Mouse (Mus musculus): ENCODE measurements around the gene Sh3pxd2a. TPM values are rescaled to one million over a fixed set of nuclear protein-coding genes. Genes with fewer than 3 reads are reported as not detected.

Gene Sh3pxd2a
- polyA plus RNA-seq, 1 experiment from 2014 or later = 1.7 TPM

- DNase-seq (ENCODE audit: low spot score) = no peak
- 79% methylated on average over 10 of the region's 10 CpGs for WGBS
- Histone ChIP-seq H3K4me1 (peaks cover 77% of the 10 kb centered on the region), H3K4me3 (no peak overlapping the region), H3K27me3 (ENCODE audit: low read depth, poor library complexity, severe bottlenecking) (peaks cover 42% of the 10 kb centered on the region), H3K9me3 (replicated peaks) (no peaks in the 10 kb centered on the region), H3K36me3 (no peaks in the 10 kb centered on the region), H3K27ac (replicated peaks) (no peak overlapping the region)
These were observed 12.6 kb downstream of the Sh3pxd2a start for GRCm38 (mm10) chr19:47451476-47452113.

GRCm38 (mm10) chr19:47450261-47451137, 13.7 kb downstream of the Sh3pxd2a start:
- 18% methylated on average over 8 of the region's 8 CpGs for WGBS
- no peaks in the 10 kb centered on the region for H3K36me3 ChIP-seq
- H3K9me3 ChIP-seq (replicated peaks) = no peaks in the 10 kb centered on the region
- H3K4me1 ChIP-seq = peaks cover 81% of the 10 kb centered on the region
- peaks cover 38% of the 10 kb centered on the region for H3K27me3 ChIP-seq (ENCODE audit: low read depth, poor library complexity, severe bottlenecking)
- DNase-seq (ENCODE audit: low spot score) = no peak
- H3K27ac ChIP-seq (replicated peaks) = peak overlapping the region; percentile 28
- H3K4me3 ChIP-seq = no peak overlapping the region

- Histone ChIP-seq H3K27me3 (ENCODE audit: low read depth, poor library complexity, severe bottlenecking) (peaks cover 30% of the 10 kb centered on the region), H3K9me3 (replicated peaks) (no peaks in the 10 kb centered on the region), H3K36me3 (no peaks in the 10 kb centered on the region), H3K4me1 (peaks cover 87% of the 10 kb centered on the region), H3K4me3 (no peak overlapping the region), H3K27ac (replicated peaks) (0 out of 2 replicates have a peak overlapping the region, but pooled peaks have one; percentile 28)
- WGBS = 60% methylated on average over 4 of the region's 4 CpGs
- no peak for DNase-seq (ENCODE audit: low spot score)
These were observed 14.5 kb downstream of the Sh3pxd2a start for GRCm38 (mm10) chr19:47449513-47450227.

- Histone ChIP-seq H3K27me3 (ENCODE audit: low read depth, poor library complexity, severe bottlenecking) (peaks cover 20% of the 10 kb centered on the region; the same call in 1 of the 2 replicates), H3K9me3 (replicated peaks) (no peaks in the 10 kb centered on the region), H3K4me1 (peaks cover 88% of the 10 kb centered on the region), H3K4me3 (no peak overlapping the region), H3K27ac (replicated peaks) (no peak overlapping the region; the same call in 1 of the 2 replicates), H3K36me3 (no peaks in the 10 kb centered on the region)
- DNase-seq (ENCODE audit: low spot score) = no peak
- 81% methylated on average over 14 of the region's 14 CpGs for WGBS
These were observed 15.5 kb downstream of the Sh3pxd2a start for GRCm38 (mm10) chr19:47448618-47449151.

DNA sequence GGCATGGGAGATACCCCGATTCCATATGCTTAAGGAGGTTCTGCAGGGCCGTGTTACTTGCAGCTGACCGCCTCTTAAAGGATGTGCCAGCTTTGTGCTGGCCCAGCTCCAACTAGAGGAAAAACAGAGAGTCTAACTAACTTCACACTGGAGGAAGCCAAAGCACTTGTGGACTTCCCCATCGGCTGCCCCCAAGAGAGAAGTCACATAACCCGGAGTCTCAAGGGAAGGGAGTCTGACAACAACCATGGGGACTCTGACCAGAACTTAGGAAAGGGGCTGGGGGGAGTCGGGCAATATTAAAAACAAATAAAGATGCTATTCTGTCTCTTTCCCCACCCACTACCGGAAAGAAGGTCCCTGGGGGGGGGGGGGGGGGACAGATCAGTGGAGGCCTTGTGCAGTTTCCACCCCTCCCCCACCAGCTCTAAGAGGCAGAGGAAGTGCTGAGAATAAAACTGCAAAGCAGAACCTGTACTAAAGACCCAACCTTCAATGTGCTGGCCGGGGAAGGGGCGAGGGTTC, 17.3 kb downstream of the Sh3pxd2a start:
- Histone ChIP-seq H3K27me3 (ENCODE audit: low read depth, poor library complexity, severe bottlenecking) (peaks cover 16% of the 10 kb centered on the region; the same call in 1 of the 2 replicates), H3K4me1 (peaks cover 90% of the 10 kb centered on the region), H3K36me3 (no peaks in the 10 kb centered on the region), H3K9me3 (replicated peaks) (no peaks in the 10 kb centered on the region), H3K4me3 (no peak overlapping the region), H3K27ac (replicated peaks) (0 out of 2 replicates have a peak overlapping the region, but pooled peaks have one; percentile 14)
- WGBS = 69% methylated on average over 9 of the region's 9 CpGs
- DNase-seq (ENCODE audit: low spot score) = no peak

- Histone ChIP-seq H3K4me3 (no peak overlapping the region), H3K9me3 (replicated peaks) (no peaks in the 10 kb centered on the region), H3K4me1 (peaks cover 87% of the 10 kb centered on the region), H3K27ac (replicated peaks) (0 out of 2 replicates have a peak overlapping the region, but pooled peaks have one; percentile 14), H3K27me3 (ENCODE audit: low read depth, poor library complexity, severe bottlenecking) (peaks cover 16% of the 10 kb centered on the region; the same call in 1 of the 2 replicates), H3K36me3 (no peaks in the 10 kb centered on the region)
- DNase-seq (ENCODE audit: low spot score) = no peak
- 86% methylated on average over 9 of the region's 9 CpGs for WGBS
These were observed 18.1 kb downstream of the Sh3pxd2a start for GRCm38 (mm10) chr19:47446130-47446529.

DNA sequence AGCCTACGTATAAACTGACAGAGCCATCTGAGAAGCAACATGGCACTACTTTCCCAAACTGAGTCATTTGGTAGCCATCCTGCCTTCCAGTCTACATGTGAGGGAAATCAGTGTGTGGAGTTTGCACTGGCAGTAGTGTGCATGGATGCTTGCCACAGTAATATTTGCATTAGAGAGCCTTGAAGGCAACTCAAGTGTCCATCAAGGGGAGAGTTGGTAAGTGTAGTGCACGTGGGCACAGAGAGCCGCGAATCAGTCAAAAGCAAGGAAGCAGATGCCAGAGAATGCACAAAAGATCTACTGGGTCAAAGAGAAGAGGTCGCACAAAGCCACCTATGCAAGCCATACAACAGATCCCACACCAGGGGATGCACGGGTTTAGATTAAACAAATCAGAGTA, 18.5 kb downstream of the Sh3pxd2a start:
- Histone ChIP-seq H3K36me3 (no peaks in the 10 kb centered on the region), H3K9me3 (replicated peaks) (no peaks in the 10 kb centered on the region), H3K4me1 (peaks cover 82% of the 10 kb centered on the region), H3K27ac (replicated peaks) (no peak overlapping the region), H3K27me3 (ENCODE audit: low read depth, poor library complexity, severe bottlenecking) (peaks cover 16% of the 10 kb centered on the region; the same call in 1 of the 2 replicates), H3K4me3 (no peak overlapping the region)
- WGBS = 80% methylated on average over 6 of the region's 6 CpGs
- no peak for DNase-seq (ENCODE audit: low spot score)

DNA sequence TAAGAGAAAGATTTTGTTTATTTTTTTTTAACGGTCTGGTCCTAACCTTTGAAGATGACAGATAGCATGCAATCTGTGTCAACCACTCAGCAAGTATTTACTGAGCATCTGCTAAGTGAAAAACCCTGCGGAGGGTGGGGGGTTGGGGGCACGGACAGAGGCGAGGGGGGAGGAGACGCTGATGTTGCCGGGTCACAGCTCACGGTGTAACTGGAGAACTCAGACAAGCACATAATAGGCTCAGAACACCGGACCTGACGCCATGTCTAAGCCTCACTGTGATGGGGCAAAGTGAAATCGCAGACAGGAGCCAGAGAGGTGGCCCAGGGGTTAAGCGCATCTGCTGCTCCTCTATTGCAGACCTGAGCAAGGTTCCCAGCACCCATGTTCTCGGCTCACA, 19.7 kb downstream of the Sh3pxd2a start:
- no peak overlapping the region for H3K4me3 ChIP-seq
- H3K27me3 ChIP-seq (ENCODE audit: low read depth, poor library complexity, severe bottlenecking) = peaks cover 13% of the 10 kb centered on the region; the same call in 1 of the 2 replicates
- no peak overlapping the region for H3K27ac ChIP-seq (replicated peaks)
- H3K4me1 ChIP-seq = peaks cover 70% of the 10 kb centered on the region
- H3K36me3 ChIP-seq = no peaks in the 10 kb centered on the region
- DNase-seq (ENCODE audit: low spot score) = no peak
- WGBS = 49% methylated on average over 12 of the region's 12 CpGs
- no peaks in the 10 kb centered on the region for H3K9me3 ChIP-seq (replicated peaks)

DNA sequence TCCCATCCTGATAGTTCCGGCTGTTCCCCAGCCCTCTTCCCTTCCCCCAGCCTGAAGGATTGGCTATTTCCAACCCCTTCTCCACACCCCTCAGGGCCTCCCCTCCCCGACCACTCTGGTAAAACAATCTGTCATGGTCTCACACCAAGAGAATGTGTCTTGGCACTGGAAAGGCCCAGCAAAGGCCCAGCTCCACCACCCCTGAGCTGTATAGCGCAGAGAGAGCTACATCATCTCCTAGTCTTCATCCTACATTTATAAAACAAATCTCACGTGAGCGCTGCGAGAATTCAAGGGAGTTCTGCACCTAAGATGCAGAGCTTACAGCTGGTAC, 21.9 kb downstream of the Sh3pxd2a start:
- Histone ChIP-seq H3K27ac (replicated peaks) (no peak overlapping the region), H3K4me1 (peaks cover 54% of the 10 kb centered on the region), H3K9me3 (replicated peaks) (no peaks in the 10 kb centered on the region), H3K4me3 (no peak overlapping the region), H3K27me3 (ENCODE audit: low read depth, poor library complexity, severe bottlenecking) (no peaks in the 10 kb centered on the region), H3K36me3 (no peaks in the 10 kb centered on the region)
- WGBS = 85% methylated on average over 6 of the region's 6 CpGs
- DNase-seq (ENCODE audit: low spot score) = no peak

- peaks cover 49% of the 10 kb centered on the region for H3K4me1 ChIP-seq
- H3K27me3 ChIP-seq (ENCODE audit: low read depth, poor library complexity, severe bottlenecking) = no peaks in the 10 kb centered on the region
- H3K9me3 ChIP-seq (replicated peaks) = no peaks in the 10 kb centered on the region
- 90% methylated on average over 17 of the region's 17 CpGs for WGBS
- DNase-seq (ENCODE audit: low spot score) = no peak
- no peak overlapping the region for H3K4me3 ChIP-seq
- no peaks in the 10 kb centered on the region for H3K36me3 ChIP-seq
- no peak overlapping the region for H3K27ac ChIP-seq (replicated peaks)
These were observed 22.5 kb downstream of the Sh3pxd2a start for GRCm38 (mm10) chr19:47441541-47442293.

DNA sequence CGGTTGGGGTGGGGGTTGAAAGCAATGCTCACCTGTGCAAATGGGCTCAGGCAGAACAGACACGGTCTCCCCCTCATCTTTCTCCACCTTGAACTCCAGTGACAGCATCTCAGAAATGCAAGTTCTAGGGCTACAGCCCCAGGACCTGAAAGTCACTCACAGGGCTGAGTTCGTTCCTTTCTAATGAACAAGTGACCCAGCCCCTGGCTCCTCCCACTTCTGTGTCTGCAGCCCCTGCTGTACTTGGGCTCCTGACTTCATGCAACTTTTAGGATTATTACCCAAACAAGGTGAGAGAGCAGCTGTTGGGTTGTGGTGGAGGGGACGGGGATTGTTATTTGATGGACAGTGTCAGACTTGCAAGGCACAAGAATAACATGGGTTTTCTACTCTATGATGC, 23.2 kb downstream of the Sh3pxd2a start:
- no peaks in the 10 kb centered on the region for H3K9me3 ChIP-seq (replicated peaks)
- no peak for DNase-seq (ENCODE audit: low spot score)
- no peaks in the 10 kb centered on the region for H3K27me3 ChIP-seq (ENCODE audit: low read depth, poor library complexity, severe bottlenecking)
- H3K4me3 ChIP-seq = no peak overlapping the region
- H3K27ac ChIP-seq (replicated peaks) = no peak overlapping the region
- no peaks in the 10 kb centered on the region for H3K36me3 ChIP-seq
- WGBS = 91% methylated on average over 4 of the region's 4 CpGs
- H3K4me1 ChIP-seq = peaks cover 41% of the 10 kb centered on the region

DNA sequence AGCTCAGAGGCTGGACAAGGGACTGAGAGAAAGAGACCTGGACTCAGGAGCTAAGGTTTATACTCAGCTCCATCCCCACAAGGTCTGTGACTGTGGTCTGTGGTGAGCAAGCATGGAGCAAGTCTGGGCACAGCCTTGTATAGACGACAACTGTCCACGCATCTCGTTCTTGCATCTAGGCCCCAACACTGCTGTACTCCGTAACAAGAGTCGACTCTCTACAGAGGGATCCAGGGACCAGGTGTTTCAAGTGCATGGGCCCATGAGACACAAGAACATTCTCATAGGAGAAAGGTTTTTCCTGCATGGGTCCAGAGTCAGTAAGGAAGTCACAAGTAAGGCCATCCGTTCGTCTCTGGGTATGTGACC, 23.8 kb downstream of the Sh3pxd2a start:
- Histone ChIP-seq H3K4me1 (peaks cover 36% of the 10 kb centered on the region), H3K27me3 (ENCODE audit: low read depth, poor library complexity, severe bottlenecking) (no peaks in the 10 kb centered on the region), H3K36me3 (no peaks in the 10 kb centered on the region), H3K9me3 (replicated peaks) (no peaks in the 10 kb centered on the region), H3K27ac (replicated peaks) (no peak overlapping the region), H3K4me3 (no peak overlapping the region)
- 96% methylated on average over 7 of the region's 7 CpGs for WGBS
- no peak for DNase-seq (ENCODE audit: low spot score)
